Mouse (Mus musculus): Measurements from ENCODE around the gene Sppl2b.

Gene Sppl2b

GRCm38 (mm10) chr10:80917779-80918434 is 62.8 kb downstream of the Sppl2b start, which contains the start of gene Lmnb2:
Lmnb2 (minus strand) TSS chr10:80918245.
- peak; percentile 73 for DNase-seq (ENCODE audit: low read depth, low spot score)
